Mouse (Mus musculus) ES-Bruce4 (cell line): ENCODE measurements around the gene Lmtk2.

Source experiments
- CTCF ChIP-seq: IDR thresholded peaks from one replicate; pipeline ENCODE4 v1.8.1; 2011; ENCODE audit warnings: low read depth, low read length
- EP300 ChIP-seq: IDR thresholded peaks from 2 replicates; pipeline ENCODE4 v1.6.1; 2011; ENCODE audit warnings: low read depth, low read length; ENCODE audit not compliant: insufficient read depth
- POLR2A ChIP-seq: IDR thresholded peaks from one replicate; pipeline ENCODE4 v1.8.1; 2011; ENCODE audit warnings: low read length; ENCODE audit not compliant: insufficient read depth

DNA sequence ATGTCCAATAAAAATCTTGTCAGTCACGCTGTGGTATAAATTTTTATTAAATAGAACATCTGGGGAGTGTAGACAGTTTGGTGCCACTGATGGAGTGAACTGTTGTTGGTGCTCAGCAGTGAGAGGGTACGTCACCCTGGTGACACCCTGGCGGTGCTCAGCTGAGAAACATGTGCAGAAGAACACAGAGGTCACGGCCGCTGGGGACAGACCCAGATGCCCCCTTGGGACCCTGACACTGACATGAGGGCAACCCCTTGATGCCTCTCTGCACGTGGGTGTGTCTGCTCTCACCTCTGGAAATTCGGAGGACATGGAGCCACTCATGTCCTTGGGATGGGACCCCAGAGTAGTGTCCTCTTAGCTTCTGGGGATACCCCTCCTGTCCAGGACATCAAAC lies 94.2 kb downstream of the Lmtk2 start:
- no peak for TF ChIP-seq EP300
- TF ChIP-seq POLR2A = no peak
- no peak for TF ChIP-seq CTCF
